Mouse (Mus musculus): ENCODE measurements around the gene Colgalt2. TPM values are rescaled to one million over a fixed set of nuclear protein-coding genes. Genes with fewer than 3 reads are reported as not detected.

The Colgalt2 gene
- total RNA-seq, 2 experiments from 2014 or later, result 5.1 to 5.9 TPM

DNA sequence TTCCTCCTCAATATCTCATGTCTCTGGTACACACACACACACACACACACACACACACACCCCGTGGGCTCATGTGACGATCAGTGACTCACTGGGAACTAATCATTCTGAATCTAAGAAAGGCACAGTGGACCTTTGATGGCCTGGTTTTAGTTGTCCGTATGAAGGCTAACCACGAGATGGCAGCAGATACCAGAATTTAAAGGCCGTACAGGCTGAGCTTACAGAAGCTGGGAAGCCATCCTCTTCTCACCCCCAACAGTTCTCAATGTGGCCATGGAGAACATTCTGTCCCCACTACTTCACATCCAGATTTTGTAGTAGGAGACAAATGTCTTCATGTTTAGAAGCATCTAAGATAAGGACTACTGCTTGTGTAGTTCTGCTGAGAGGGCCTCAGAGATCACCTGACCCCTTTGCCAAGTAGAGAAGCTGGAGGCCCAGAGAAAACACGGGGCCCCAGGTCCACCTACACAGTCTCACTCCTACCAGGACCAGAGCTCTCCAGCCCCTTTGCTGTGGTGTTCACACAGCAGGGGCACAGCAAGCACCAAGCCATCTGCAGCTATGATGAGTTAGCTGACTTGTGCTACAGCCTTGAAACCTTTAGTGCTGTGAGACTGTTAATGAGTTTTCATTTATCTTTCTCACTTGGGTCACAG is 125.5 kb downstream of the Colgalt2 start:
- peak; percentile 87 to 90 for DNase-seq
- intact Hi-C loops (cut with DNase I), result loop anchor here (1.0 to 5.0 kb wide), 6 partner anchors 47 to 377 kb away; partner anchors contain the start of genes Arpc5, Rgl1 and Smg7

- peak; percentile 51 to 60 for DNase-seq
- intact Hi-C loops (cut with DNase I), result loop anchor here (5.0 kb wide), 1 partner anchor 46 kb away; no protein-coding TSS in a partner anchor
These were observed 126.5 kb downstream of the Colgalt2 start for GRCm38 (mm10) chr1:152526154-152526553.

- DNase-seq, result peak; percentile 51 to 61
- intact Hi-C loops (cut with DNase I), result loop anchor here (5.0 kb wide), 1 partner anchor 44 kb away; no protein-coding TSS in a partner anchor
These were observed 128.6 kb downstream of the Colgalt2 start for GRCm38 (mm10) chr1:152528214-152528613.

GRCm38 (mm10) chr1:152528778-152529177 is 129.1 kb downstream of the Colgalt2 start:
- no peak for DNase-seq
- intact Hi-C loops (cut with DNase I), result loop anchor here (5.0 kb wide), 1 partner anchor 44 kb away; no protein-coding TSS in a partner anchor

DNA sequence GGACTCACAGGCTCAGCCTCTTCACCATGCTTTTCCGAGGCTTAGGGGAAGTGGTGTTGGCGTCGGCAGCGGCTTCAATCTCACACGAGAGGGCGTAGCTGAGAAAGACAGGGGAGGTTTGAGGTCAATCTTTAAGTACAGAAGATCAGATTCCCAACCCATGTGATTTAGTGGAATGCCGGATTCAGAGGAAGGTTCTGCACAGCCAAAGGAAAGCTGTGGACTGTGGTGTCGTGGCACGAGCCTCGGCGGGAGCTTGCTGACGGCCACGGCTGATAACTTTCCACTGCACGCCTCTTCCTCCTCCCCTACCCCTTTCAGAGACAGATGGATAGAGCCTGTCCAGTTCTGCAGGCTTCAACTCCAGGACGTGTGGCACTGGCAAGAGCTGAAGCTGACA is 131.9 kb downstream of the Colgalt2 start:
- peak; percentile 53 to 58 for DNase-seq
- intact Hi-C loops (cut with DNase I), result no loop called here

DNA sequence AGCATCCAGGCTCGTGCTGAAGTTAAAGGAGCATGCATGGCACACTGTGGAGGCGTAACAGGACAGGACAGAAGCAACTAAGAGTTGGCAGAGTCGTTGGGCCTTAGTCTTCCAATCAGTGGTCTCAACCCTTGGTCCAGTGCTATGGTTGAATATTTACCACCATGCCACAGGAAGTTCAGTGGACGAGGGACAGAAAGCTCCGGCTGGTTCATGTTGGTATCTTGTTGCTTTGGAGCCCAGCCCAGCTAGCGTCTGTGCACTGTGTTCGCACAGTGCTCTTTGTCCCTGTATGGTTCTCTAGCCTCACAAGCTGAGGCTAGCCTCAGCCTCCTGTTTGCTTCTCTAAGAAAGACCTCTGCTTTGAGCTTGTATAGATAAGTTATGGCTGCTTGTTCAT is 134.9 kb downstream of the Colgalt2 start:
- intact Hi-C loops (cut with DNase I), result no loop called here
- DNase-seq, result no peak

DNA sequence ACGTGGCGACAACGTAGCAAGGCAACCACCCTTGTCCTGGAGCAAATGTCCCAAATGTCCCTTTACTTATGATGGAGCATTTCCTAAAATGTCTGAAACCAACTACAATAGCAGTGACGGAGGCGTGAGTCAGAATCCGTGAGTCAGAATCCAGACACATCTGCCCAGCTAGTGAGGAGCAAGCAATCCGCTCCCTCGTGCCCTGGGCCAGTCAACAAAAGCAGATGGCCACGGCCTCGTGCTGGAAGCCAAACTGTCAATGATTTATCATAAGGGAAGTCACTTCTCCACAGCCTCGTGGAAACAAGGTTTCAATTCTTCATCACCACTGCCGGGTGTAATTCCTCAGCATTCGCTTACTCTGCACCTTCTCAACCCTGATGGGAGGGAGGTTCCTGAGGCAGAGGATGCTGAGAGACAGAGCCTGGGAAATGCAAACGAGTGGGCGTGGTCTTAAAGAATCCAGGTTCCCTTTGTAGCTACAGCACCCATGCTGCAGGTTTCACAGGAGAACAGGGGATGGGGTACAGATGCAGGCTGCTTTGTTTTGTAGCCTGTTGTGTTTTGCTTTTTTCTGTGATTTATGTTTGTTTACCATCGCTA is 136.9 kb downstream of the Colgalt2 start:
- intact Hi-C loops (cut with DNase I), result no loop called here
- DNase-seq, result no peak

GRCm38 (mm10) chr1:152537186-152537585 is 137.6 kb downstream of the Colgalt2 start:
- intact Hi-C loops (cut with DNase I), result no loop called here
- DNase-seq, result no peak

DNA sequence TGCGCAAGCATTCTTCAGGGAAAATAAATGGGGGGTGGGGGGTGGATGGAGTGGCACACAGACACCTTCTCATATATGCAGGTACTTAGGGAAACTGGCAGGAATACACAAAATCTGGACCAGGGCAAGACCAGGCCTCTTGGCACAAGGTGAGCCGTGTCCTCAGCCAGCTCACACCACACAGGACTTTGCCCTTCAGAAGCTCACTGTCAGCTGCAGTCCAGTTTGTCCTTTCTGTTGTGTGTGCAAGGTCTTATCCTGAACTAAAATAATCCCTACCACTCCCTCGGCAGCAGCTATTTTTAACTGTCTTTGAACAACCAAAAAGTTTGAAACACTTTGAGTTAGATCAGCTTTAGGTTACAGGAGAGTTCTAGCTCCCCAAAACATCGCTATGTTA is 139.2 kb downstream of the Colgalt2 start:
- intact Hi-C loops (cut with DNase I), result no loop called here
- DNase-seq, result peak in 1 of 2 experiments; percentile 65

DNA sequence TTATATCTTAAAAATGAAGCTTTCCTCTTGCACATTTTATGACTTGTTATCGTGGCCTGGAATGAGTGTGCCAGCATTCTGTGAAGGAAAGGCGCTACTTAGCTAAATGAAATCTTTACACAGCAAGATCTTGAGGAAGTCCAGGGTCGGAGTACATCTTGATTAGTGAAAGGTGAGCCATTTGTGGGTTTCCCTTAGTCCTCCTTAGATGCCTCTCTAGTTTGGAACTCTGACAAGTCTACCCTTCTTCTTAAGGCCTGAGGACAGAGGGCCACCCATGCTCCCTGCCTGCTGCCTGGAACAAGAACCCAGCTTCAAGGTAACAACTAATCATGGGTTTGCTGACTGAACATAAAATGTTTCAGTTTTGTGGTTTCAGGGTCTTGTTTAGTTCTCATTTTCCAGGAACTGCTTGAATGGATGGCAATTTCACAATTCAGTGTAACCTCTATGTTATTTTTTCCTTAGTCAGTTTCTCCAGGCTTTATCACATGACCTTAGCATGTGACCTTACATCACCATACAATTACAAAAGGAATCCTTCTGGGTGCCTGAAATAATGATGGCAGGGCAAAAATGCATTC is 140.8 kb downstream of the Colgalt2 start:
- no peak for DNase-seq
- intact Hi-C loops (cut with DNase I), result no loop called here

DNA sequence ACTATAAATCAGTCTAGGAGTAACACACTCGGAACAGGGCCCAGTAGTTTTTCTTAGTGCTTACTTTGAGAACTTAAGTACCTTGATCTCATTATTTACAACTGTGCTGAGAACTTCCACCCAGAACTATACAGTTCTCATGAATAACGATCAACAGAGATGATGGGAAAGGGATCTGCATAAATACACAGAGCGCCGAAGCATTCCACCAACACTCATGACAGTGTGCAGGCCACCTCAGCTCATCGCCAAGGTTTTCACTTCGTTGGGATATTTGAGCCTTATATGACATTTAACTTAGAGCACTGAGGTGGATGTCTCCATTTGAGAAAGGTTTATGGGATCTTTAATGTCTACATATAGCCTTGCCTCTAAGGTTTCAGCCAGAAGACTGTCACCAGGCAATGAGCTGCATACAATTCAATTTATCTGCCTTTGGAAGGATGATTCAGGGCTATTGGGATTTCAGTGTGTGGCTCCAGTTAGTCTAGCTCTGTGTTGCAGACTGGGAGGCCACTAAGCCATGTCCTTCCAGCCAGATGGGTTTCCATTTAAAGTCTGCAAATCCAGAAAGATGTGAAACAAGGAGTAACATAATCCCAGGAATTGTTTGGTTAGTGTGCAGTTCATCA is 143.2 kb downstream of the Colgalt2 start:
- intact Hi-C loops (cut with DNase I), result no loop called here
- DNase-seq, result no peak

DNA sequence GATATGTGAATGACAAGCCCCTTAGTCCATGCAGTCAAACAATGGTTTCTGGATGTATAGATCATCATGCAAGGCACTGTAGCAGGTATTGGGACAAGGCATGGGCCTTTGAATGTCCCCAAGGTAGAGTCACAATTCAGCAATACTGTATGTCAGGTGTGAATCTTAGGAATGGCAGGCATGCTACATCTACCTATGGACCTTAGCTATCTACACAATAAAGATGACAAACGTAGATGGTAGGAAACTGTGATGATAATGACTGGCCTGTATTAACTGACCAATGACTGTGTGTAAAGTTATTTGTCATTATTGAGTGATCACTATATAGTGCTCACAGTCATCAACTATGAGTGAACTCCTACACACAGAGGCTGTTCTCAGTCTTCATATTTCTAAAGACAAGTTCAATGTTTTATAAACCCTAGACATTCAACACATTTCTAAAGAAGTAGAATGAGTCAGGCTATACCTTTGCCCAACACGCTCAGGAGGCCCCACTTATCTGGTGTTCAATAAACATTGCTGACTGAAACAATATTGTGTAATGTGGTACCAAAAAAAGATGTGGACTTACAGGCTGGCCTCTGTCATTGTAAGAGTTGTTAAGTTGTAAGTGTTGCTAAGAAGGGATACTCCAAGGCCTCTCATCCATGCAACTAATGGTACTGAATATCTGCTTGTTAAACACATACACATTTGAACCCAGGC is 144.0 kb downstream of the Colgalt2 start:
- intact Hi-C loops (cut with DNase I), result no loop called here

GRCm38 (mm10) chr1:152549061-152549738 is 149.6 kb downstream of the Colgalt2 start:
- intact Hi-C loops (cut with DNase I), result no loop called here
- no peak for DNase-seq

More for the DNA sequence above, 144.0 kb downstream of the Colgalt2 start:
- DNase-seq, result no peak

- no peak for DNase-seq
- intact Hi-C loops (cut with DNase I), result no loop called here
These were observed 150.9 kb downstream of the Colgalt2 start for GRCm38 (mm10) chr1:152550544-152550943.

DNA sequence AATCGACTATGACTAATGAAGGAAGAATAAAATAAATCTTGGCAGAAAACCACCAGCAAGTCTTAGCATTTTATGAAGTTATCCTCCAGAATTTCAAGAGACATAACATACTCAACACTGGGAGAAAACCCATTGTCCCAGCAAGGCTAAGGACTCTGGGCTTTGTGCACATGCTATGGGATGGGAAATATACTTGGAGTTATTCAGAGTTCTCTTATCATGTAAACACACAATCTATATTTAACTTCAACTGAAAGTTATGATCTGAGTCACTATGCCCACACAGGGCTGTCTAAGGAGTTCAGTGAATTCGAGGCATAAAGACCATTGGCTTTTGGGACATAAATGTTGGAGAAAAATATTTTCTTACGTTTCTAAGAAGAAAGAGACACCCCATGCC is 151.3 kb downstream of the Colgalt2 start:
- intact Hi-C loops (cut with DNase I), result no loop called here
- DNase-seq, result no peak

DNA sequence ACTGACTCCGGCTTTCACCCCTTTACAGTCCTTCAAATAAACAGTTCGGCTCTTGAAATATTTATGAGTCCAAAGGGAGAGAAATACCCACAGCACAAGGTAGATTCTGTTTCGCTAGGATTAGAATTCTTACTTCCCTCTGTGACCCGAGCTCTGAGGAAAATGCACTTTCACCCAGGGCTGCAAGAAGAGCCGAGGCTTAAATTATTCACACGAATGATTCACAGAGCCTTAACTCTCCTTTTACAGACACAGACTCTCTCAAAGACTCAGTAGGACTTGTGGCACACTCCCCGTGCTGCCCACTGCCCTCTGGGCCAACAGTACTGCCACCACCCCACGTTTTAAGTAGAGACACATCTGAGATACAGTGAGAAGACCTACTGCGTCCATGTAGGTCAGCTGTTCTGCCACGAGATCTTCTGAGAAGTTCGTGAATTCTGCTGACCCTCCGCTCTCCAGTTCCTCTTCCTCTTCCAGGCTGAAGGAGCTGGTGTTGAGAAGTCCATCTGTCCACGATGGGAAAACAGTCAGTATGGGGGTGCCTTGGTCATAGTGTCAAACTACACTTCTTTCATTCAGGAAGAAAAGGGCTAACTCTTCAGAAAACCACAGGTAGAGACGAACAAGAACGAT is 154.4 kb downstream of the Colgalt2 start:
- DNase-seq, result no peak

DNA sequence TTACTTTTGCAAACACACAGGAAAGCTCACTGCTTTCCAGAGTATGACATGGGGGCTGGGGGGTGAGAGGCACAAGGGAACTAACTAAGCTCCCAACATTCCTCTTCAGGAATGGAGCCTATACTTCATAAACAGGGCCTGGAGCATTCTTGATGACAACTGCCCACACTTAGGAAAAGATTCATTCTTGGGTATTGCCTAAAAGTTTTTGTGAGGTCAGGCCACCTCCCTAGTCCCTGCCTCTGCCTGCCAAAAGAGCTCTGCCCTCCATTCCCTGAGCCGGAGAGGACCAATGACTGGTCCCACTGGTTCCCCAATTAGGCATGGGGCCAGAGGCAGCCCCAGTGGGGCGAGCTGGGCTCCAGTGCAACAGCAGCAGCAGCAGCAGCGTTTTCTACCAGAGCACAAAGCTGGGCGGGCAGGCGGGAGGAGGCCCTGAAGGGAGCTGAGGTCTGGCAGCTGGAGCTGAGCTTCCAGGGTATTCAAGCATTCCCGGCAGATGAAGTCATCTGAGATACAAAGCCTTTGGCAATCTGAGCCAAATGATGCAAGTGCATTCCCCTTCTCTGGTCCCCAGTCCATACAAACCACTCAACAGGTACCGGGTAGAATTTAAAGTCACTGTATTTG is 156.4 kb downstream of the Colgalt2 start:
- peak; percentile 88 to 91 for DNase-seq
- intact Hi-C loops (cut with DNase I), result loop anchor here (1.0 kb wide), 1 partner anchor 66 kb away; no protein-coding TSS in a partner anchor

More for the DNA sequence above, 154.4 kb downstream of the Colgalt2 start:
- intact Hi-C loops (cut with DNase I), result no loop called here

- DNase-seq, result no peak
- intact Hi-C loops (cut with DNase I), result loop anchor here (1.0 kb wide), 1 partner anchor 66 kb away; no protein-coding TSS in a partner anchor
These were observed 157.1 kb downstream of the Colgalt2 start for GRCm38 (mm10) chr1:152556576-152557281.

All from heart, postnatal 10 days (tissue).